Mouse (Mus musculus): ENCODE results near the gene Ttyh1. TPM values are rescaled to one million over a fixed set of nuclear protein-coding genes. Genes with fewer than 3 reads are reported as not detected.

The Ttyh1 gene
- total RNA-seq, 2 experiments from 2014 or later, result 2.3 to 5.3 TPM

- intact Hi-C loops (cut with DNase I; ENCODE audit: low total_unique reads), result loop anchor here (10.0 kb wide), 1 partner anchor 287 kb away; no protein-coding TSS in a partner anchor
- no peak for DNase-seq
These were observed 19.0 kb downstream of the Ttyh1 start for GRCm38 (mm10) chr7:4138181-4138580.

- intact Hi-C loops (cut with DNase I; ENCODE audit: low total_unique reads), result loop anchor here (10.0 kb wide), 1 partner anchor 286 kb away; no protein-coding TSS in a partner anchor
- DNase-seq, result no peak
These were observed 19.5 kb downstream of the Ttyh1 start for GRCm38 (mm10) chr7:4138671-4139070.

GRCm38 (mm10) chr7:4139391-4139790, 20.2 kb downstream of the Ttyh1 start:
- no peak for DNase-seq
- intact Hi-C loops (cut with DNase I; ENCODE audit: low total_unique reads), result loop anchor here (10.0 kb wide), 1 partner anchor 285 kb away; no protein-coding TSS in a partner anchor

GRCm38 (mm10) chr7:4141648-4142325, 22.6 kb downstream of the Ttyh1 start:
- intact Hi-C loops (cut with DNase I; ENCODE audit: low total_unique reads), result no loop called here
- DNase-seq, result no peak

GRCm38 (mm10) chr7:4142796-4143445, 23.7 kb downstream of the Ttyh1 start:
- DNase-seq, result no peak

GRCm38 (mm10) chr7:4143506-4143905, 24.3 kb downstream of the Ttyh1 start:
- DNase-seq, result no peak
- intact Hi-C loops (cut with DNase I; ENCODE audit: low total_unique reads), result no loop called here

More at GRCm38 (mm10) chr7:4142796-4143445, 23.7 kb downstream of the Ttyh1 start:
- intact Hi-C loops (cut with DNase I; ENCODE audit: low total_unique reads), result no loop called here

GRCm38 (mm10) chr7:4144046-4144445, 24.8 kb downstream of the Ttyh1 start:
- no peak for DNase-seq
- intact Hi-C loops (cut with DNase I; ENCODE audit: low total_unique reads), result no loop called here

- DNase-seq, result no peak
- intact Hi-C loops (cut with DNase I; ENCODE audit: low total_unique reads), result no loop called here
These were observed 25.8 kb downstream of the Ttyh1 start for GRCm38 (mm10) chr7:4144766-4145551.

GRCm38 (mm10) chr7:4145552-4146190, 26.5 kb downstream of the Ttyh1 start:
- peak; percentile 42 for DNase-seq
- intact Hi-C loops (cut with DNase I; ENCODE audit: low total_unique reads), result no loop called here

GRCm38 (mm10) chr7:4146241-4147180, 27.3 kb downstream of the Ttyh1 start:
- no peak for DNase-seq
- intact Hi-C loops (cut with DNase I; ENCODE audit: low total_unique reads), result no loop called here

GRCm38 (mm10) chr7:4147371-4147770, 28.2 kb downstream of the Ttyh1 start:
- intact Hi-C loops (cut with DNase I; ENCODE audit: low total_unique reads), result no loop called here

GRCm38 (mm10) chr7:4147836-4148235, 28.6 kb downstream of the Ttyh1 start:
- DNase-seq, result no peak
- intact Hi-C loops (cut with DNase I; ENCODE audit: low total_unique reads), result no loop called here

More at GRCm38 (mm10) chr7:4147371-4147770, 28.2 kb downstream of the Ttyh1 start:
- no peak for DNase-seq

- peak; percentile 28 for DNase-seq
These were observed 29.4 kb downstream of the Ttyh1 start for GRCm38 (mm10) chr7:4148341-4149208.

GRCm38 (mm10) chr7:4149209-4150054, 30.2 kb downstream of the Ttyh1 start:
- intact Hi-C loops (cut with DNase I; ENCODE audit: low total_unique reads), result no loop called here
- DNase-seq, result peak; percentile 78

More at GRCm38 (mm10) chr7:4148341-4149208, 29.4 kb downstream of the Ttyh1 start:
- intact Hi-C loops (cut with DNase I; ENCODE audit: low total_unique reads), result no loop called here

- intact Hi-C loops (cut with DNase I; ENCODE audit: low total_unique reads), result no loop called here
- DNase-seq, result no peak
These were observed 30.9 kb downstream of the Ttyh1 start, which contains the start of gene Leng9 for GRCm38 (mm10) chr7:4150059-4150541. Gene Leng9 (minus strand): TSS chr7:4150374.

- intact Hi-C loops (cut with DNase I; ENCODE audit: low total_unique reads), result no loop called here
- DNase-seq, result no peak
These were observed 31.6 kb downstream of the Ttyh1 start for GRCm38 (mm10) chr7:4150811-4151221.
